Mouse (Mus musculus) frontal cortex, postnatal 14 days (tissue): ENCODE measurements around the gene Chmp1a.

Experiments used
- DNase-seq, 2 experiments: peaks; one replicate each; pipeline ENCODE4 v3.0.0; 2022; ENCODE audit warnings: low spot score in 2 of 2

The Chmp1a gene

DNA sequence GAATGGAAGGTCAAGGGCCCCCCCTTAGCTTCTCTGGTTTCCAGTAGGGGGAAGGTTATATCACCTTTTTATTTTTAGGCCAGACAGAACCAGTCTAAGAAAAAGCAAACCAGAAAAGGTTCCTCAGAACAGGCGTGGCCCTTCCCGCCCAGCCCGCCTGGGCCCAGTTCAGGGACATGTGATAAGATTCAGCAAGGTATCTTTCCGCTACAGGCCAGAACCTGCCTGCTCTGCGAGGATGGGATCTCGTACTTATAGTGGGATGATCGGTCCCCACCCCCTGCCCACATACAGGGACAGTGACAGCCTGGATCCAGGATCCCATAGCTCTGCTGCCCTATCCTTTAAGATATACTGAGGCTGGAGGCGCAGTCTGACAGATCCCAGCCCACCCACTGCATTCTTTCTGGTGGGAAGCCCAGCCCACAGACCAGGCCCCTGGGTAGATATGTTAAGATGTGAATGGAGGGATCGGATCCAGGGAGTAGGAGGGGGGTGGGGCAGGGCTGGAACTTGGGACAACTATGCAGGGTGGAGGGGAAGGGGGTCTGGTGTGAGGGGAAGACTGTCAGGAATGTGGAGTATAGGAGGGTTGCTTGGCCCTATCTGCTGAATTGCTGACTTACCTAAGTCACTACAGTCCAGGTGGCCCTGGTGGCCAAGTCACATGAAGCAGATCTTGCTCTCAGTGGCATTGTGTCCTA is 56.3 kb downstream of the Chmp1a start:
- no peak for DNase-seq

DNA sequence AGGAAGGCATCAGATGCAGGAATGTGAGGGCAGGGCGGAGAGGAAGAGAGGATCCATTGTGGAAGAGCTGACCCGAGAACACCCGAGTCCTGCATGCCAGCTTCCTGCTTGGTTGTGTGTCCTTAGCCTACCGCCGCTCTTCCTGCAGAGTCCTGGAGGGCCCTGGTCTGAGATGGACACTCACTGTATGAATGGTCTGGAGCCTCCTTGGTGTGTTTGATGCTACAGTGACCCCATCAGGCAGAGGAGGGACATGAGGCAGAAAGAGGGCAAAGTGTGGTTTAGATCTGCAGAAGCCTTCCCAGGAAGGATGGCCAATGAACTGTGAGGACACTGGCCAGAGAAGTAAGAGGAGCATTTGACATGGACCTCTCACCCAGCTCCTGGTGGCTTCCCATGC is 57.4 kb downstream of the Chmp1a start:
- no peak for DNase-seq
